21 mouse cellular contexts compared by ENCODE assay signal in genomic region chr1:91621141-91621540, GRCm38 (mm10).
DNase-seq lines count a peak whose midpoint lies in the region; TF ChIP-seq lines count a peak whose summit lies in the region.
"Had no signal": no experiment of that assay in that cellular context is flagged by ENCODE, and none has a peak within 500 bp of the region (broad histone marks: within the 10 kb centered on the region; RNA-seq: fewer than 3 reads in every experiment).

No protein-coding gene starts in this region.

- no peaks in the 10 kb centered on the region for H3K9me3 ChIP-seq in MEL (replicated peaks; ENCODE audit: insufficient read depth, low read length)
- H3K9me3 ChIP-seq: embryonic facial prominence, embryonic 13.5 days; forebrain, embryonic 12.5 days; hindbrain, embryonic 12.5 days; hindbrain, embryonic 15.5 days had no signal

- TF ChIP-seq EP300 in MEL (IDR thresholded peaks at IDR 0.05; ENCODE audit: low read depth in 1 of 2, low read length in 2 of 2) = no peak

- no peak for TF ChIP-seq POLR2A in MEL (IDR thresholded peaks at IDR 0.05; ENCODE audit: control insufficient read depth in 1 of 2, insufficient read depth in 1 of 2, low read depth in 1 of 2, low read length in 2 of 2, poor library complexity in 1 of 2)

- no peaks in the 10 kb centered on the region for H3K27me3 ChIP-seq in MEL (ENCODE audit: control insufficient read depth in 1 of 2, insufficient read depth in 2 of 2, low read length in 2 of 2)
- H3K27me3 ChIP-seq: embryonic facial prominence, embryonic 13.5 days; forebrain, embryonic 12.5 days; hindbrain, embryonic 15.5 days had no signal

- DNase-seq in thymus, postnatal 14 days = peak; percentile 48
- no peak for DNase-seq in thymus, postnatal 10 days (ENCODE audit: low spot score in 2 of 2)
- peak; percentile 21 to 46 for DNase-seq in CD8-positive naive resting alpha-beta T cell, adult 2 months (ENCODE audit: low read depth in 2 of 2, low spot score in 2 of 2)
- DNase-seq in MEL (ENCODE audit: low read depth, low spot score) (peak; percentile 11), liver (no peak)
- peak; percentile 38 for DNase-seq in thymus, postnatal 4 days
- no peak for DNase-seq in right cerebral cortex, postnatal 10 days (ENCODE audit: low spot score in 2 of 2)
- DNase-seq: adrenal gland, postnatal 10 days; adrenal gland, postnatal 36 days; cerebellum, adult 18-20 months; cerebellum, adult 9-10 months; cerebellum, postnatal 14 days; forebrain, postnatal 0 days; gastrocnemius, adult 2 months; gastrocnemius, postnatal 14 days; heart, adult 11 months had no signal

- no peaks in the 10 kb centered on the region for H3K36me3 ChIP-seq in MEL (ENCODE audit: control insufficient read depth in 1 of 2, insufficient read depth in 2 of 2, low read length in 2 of 2)
- H3K36me3 ChIP-seq: embryonic facial prominence, embryonic 13.5 days; forebrain, embryonic 12.5 days; hindbrain, embryonic 12.5 days; hindbrain, embryonic 15.5 days had no signal

- H3K27ac ChIP-seq in MEL (ENCODE audit: control insufficient read depth, low read depth, low read length) = no peak overlapping the region
- H3K27ac ChIP-seq: embryonic facial prominence, embryonic 13.5 days; forebrain, embryonic 12.5 days; gastrocnemius, adult 2 months; hindbrain, embryonic 12.5 days; hindbrain, embryonic 15.5 days had no signal

- no peaks in the 10 kb centered on the region for H3K4me1 ChIP-seq in MEL (ENCODE audit: control insufficient read depth in 1 of 2, insufficient read depth in 2 of 2, low read length in 2 of 2)

- no peak overlapping the region for H3K9ac ChIP-seq in MEL (ENCODE audit: control insufficient read depth, low read depth, low read length, poor library complexity, severe bottlenecking)
- H3K9ac ChIP-seq: embryonic facial prominence, embryonic 13.5 days; forebrain, embryonic 12.5 days; forebrain, postnatal 0 days; hindbrain, embryonic 12.5 days; hindbrain, embryonic 15.5 days had no signal

- no peaks in the 10 kb centered on the region for H3K79me2 ChIP-seq in MEL (ENCODE audit: control insufficient read depth, insufficient read depth, low read length, poor library complexity)

- no peak for TF ChIP-seq RAD21 in MEL (IDR thresholded peaks at IDR 0.05; ENCODE audit: low read depth, low read length)

- TF ChIP-seq CTCF in MEL (IDR thresholded peaks at IDR 0.05 in 2 of 3, conservative IDR thresholded peaks at IDR 0.05 in 1 of 3; ENCODE audit: control insufficient read depth in 1 of 3, insufficient read depth in 1 of 3, low read depth in 2 of 3, low read length in 3 of 3, poor library complexity in 1 of 3, severe bottlenecking in 1 of 3) = no peak

- no peak overlapping the region for H3K4me3 ChIP-seq in MEL (ENCODE audit: control insufficient read depth in 1 of 2, insufficient read depth in 1 of 2, low read depth in 2 of 2, low read length in 2 of 2)
- H3K4me3 ChIP-seq: embryonic facial prominence, embryonic 13.5 days; erythroblast, embryonic 14.5 days; forebrain, embryonic 12.5 days; gastrocnemius, adult 2 months; hindbrain, embryonic 12.5 days; hindbrain, embryonic 15.5 days had no signal

TF ChIP-seq in MEL, 35 proteins besides CTCF, POLR2A, EP300 and RAD21:
- no peak for TF ChIP-seq MYB (IDR thresholded peaks at IDR 0.05; ENCODE audit: low read depth, low read length)
- TF ChIP-seq ELF1 (IDR thresholded peaks at IDR 0.05; ENCODE audit: low read depth, low read length) = no peak
- no peak for TF ChIP-seq NRF1 (IDR thresholded peaks at IDR 0.05; ENCODE audit: insufficient read depth, low read depth, low read length, poor library complexity, severe bottlenecking)
- TF ChIP-seq MYC (IDR thresholded peaks at IDR 0.05; ENCODE audit: low read depth, low read length) = no peak
- TF ChIP-seq GATA1 (IDR thresholded peaks at IDR 0.05; ENCODE audit: low read depth, low read length) = no peak
- no peak for TF ChIP-seq TBP (IDR thresholded peaks at IDR 0.05; ENCODE audit: low read depth, low read length)
- no peak for TF ChIP-seq MEF2A (IDR thresholded peaks at IDR 0.05; ENCODE audit: extremely low read depth, insufficient replicate concordance, low read depth, low read length, poor library complexity, severe bottlenecking)
- TF ChIP-seq UBTF (IDR thresholded peaks at IDR 0.05; ENCODE audit: borderline replicate concordance, insufficient read depth, low read depth, low read length) = no peak
- TF ChIP-seq ETS1 (IDR thresholded peaks at IDR 0.05; ENCODE audit: low read depth, low read length) = no peak
- no peak for TF ChIP-seq MXI1 (IDR thresholded peaks at IDR 0.05; ENCODE audit: low read depth, low read length)
- TF ChIP-seq JUND (IDR thresholded peaks at IDR 0.05; ENCODE audit: low read depth, low read length) = no peak
- no peak for TF ChIP-seq TCF12 (IDR thresholded peaks at IDR 0.05; ENCODE audit: low read depth, low read length)
- no peak for TF ChIP-seq CHD2 (IDR thresholded peaks at IDR 0.05; ENCODE audit: low read length)
- no peak for TF ChIP-seq USF1 (IDR thresholded peaks at IDR 0.05; ENCODE audit: low read depth, low read length)
- no peak for TF ChIP-seq ZKSCAN1 (IDR thresholded peaks at IDR 0.05; ENCODE audit: low read depth, low read length)
- TF ChIP-seq GABPA (IDR thresholded peaks at IDR 0.05; ENCODE audit: low read depth, low read length) = no peak
- no peak for TF ChIP-seq NELFE (IDR thresholded peaks at IDR 0.05; ENCODE audit: low read depth, low read length)
- TF ChIP-seq TAL1 (IDR thresholded peaks at IDR 0.05; ENCODE audit: low read length) = no peak
- no peak for TF ChIP-seq MAX (IDR thresholded peaks at IDR 0.05; ENCODE audit: low read length)
- TF ChIP-seq KAT2A (conservative IDR thresholded peaks at IDR 0.05; ENCODE audit: low read depth, low read length) = no peak
TF ChIP-seq in MEL: peak in this region for 0.

Comparison
In these comparisons a context has a peak if more than half of its experiments do, and no peak if none do; other contexts are left out.
1. DNase-seq: peak in thymus, postnatal 14 days (single experiment), CD8-positive naive resting alpha-beta T cell, adult 2 months (2 of 2), MEL (single experiment) and thymus, postnatal 4 days (single experiment); none in thymus, postnatal 10 days (0 of 2), right cerebral cortex, postnatal 10 days (0 of 2) and liver (single experiment).